ENCODE assay signal across 23 mouse cellular contexts in the genomic region with DNA sequence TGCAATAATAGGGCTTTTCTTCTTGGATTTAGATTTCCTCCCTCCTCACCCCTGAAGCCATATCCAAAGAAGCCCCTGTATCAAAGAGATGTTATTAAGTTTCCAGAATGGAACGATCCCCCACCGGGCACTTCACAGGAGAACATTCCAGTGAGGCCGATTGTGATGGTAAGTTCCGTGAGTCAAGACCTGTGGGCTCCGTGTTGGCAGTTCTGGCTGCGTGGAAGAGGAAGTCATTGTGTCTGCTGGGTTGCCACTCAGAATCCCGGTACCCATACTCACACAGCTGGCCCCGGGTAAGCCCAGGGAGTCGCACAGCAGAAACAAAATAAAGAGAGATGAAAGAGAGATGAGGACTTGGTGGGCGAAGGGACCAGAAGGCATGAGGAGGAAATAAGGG. TPM values are rescaled to one million over a fixed set of nuclear protein-coding genes. Genes with fewer than 3 reads are reported as not detected.
A peak's percentile ranks its signal among the peaks of the same experiment; 100 is the strongest.
DNase-seq lines count a peak whose midpoint lies in the region; ATAC-seq and TF ChIP-seq lines count a peak whose summit lies in the region.
"Had no signal": no experiment of that assay in that cellular context is flagged by ENCODE, and none has a peak within 500 bp of the region (broad histone marks: within the 10 kb centered on the region; RNA-seq: fewer than 3 reads in every experiment).

No protein-coding gene starts in this region.

- DNase-seq in forebrain, embryonic 11.5 days (ENCODE audit: low spot score), result peak; percentile 53
- DNase-seq in intestine, embryonic 14.5 days (ENCODE audit: low spot score), result peak; percentile 46
- no peak for DNase-seq in testis, postnatal 10 days (ENCODE audit: low spot score)
- DNase-seq in ovary, adult 18-20 months (ENCODE audit: low spot score), result no peak
- DNase-seq: adrenal gland, postnatal 14 days; B cell, adult 2 months; cerebellum, adult 18-20 months; cerebellum, adult 9-11 months; cerebellum, postnatal 36 days; gastrocnemius, postnatal 36 days; heart, adult 18-20 months had no signal

- no peaks in the 10 kb centered on the region for H3K36me3 ChIP-seq in forebrain, embryonic 11.5 days (ENCODE audit: control insufficient read depth, insufficient read depth, low read length)
- H3K36me3 ChIP-seq in forebrain, embryonic 16.5 days (ENCODE audit: control insufficient read depth, insufficient read depth), result no peaks in the 10 kb centered on the region
- H3K36me3 ChIP-seq in intestine, embryonic 14.5 days (ENCODE audit: control insufficient read depth, insufficient read depth, low read length), result no peaks in the 10 kb centered on the region
- H3K36me3 ChIP-seq in intestine, postnatal 0 days (ENCODE audit: control insufficient read depth, insufficient read depth), result no peaks in the 10 kb centered on the region
- H3K36me3 ChIP-seq in testis, adult 2 months (ENCODE audit: control insufficient read depth, insufficient read depth, low read length), result no peaks in the 10 kb centered on the region
- H3K36me3 ChIP-seq: heart, embryonic 12.5 days; hindbrain, embryonic 13.5 days; intestine, embryonic 15.5 days had no signal

- H3K27ac ChIP-seq in forebrain, embryonic 11.5 days (ENCODE audit: low read depth, low read length), result no peak overlapping the region
- H3K27ac ChIP-seq in forebrain, embryonic 16.5 days (ENCODE audit: low read length), result no peak overlapping the region
- H3K27ac ChIP-seq in intestine, embryonic 14.5 days (ENCODE audit: low read depth), result no peak overlapping the region
- no peak overlapping the region for H3K27ac ChIP-seq in intestine, postnatal 0 days (ENCODE audit: low read depth, low read length)
- no peak overlapping the region for H3K27ac ChIP-seq in testis, adult 2 months (ENCODE audit: control insufficient read depth, insufficient read depth, low read depth, low read length)
- H3K27ac ChIP-seq: embryonic facial prominence, embryonic 10.5 days; hindbrain, embryonic 13.5 days; hindbrain, postnatal 0 days; intestine, embryonic 15.5 days had no signal

- no peaks in the 10 kb centered on the region for H3K4me1 ChIP-seq in forebrain, embryonic 11.5 days (replicated peaks; ENCODE audit: control insufficient read depth, insufficient read depth, low read length)
- H3K4me1 ChIP-seq in forebrain, embryonic 16.5 days (replicated peaks; ENCODE audit: control insufficient read depth, insufficient read depth, low read length), result no peaks in the 10 kb centered on the region
- H3K4me1 ChIP-seq in intestine, embryonic 14.5 days (replicated peaks; ENCODE audit: control insufficient read depth, insufficient read depth, low read length), result no peaks in the 10 kb centered on the region
- H3K4me1 ChIP-seq in intestine, postnatal 0 days (replicated peaks; ENCODE audit: control insufficient read depth, insufficient read depth, low read length), result no peaks in the 10 kb centered on the region
- no peaks in the 10 kb centered on the region for H3K4me1 ChIP-seq in testis, adult 2 months (ENCODE audit: control insufficient read depth, insufficient read depth, low read length)
- H3K4me1 ChIP-seq: embryonic facial prominence, embryonic 10.5 days; intestine, embryonic 15.5 days had no signal

- TF ChIP-seq POLR2A in testis, adult 2 months (IDR thresholded peaks at IDR 0.05; ENCODE audit: control insufficient read depth, low read depth, low read length), result no peak; the same call in 1 of the 2 replicates

- WGBS in forebrain, embryonic 11.5 days, result 35% methylated on average over 10 of the region's 10 CpGs
- 33% methylated on average over 10 of the region's 10 CpGs for WGBS in forebrain, embryonic 16.5 days
- WGBS in intestine, embryonic 14.5 days, result 82% methylated on average over 10 of the region's 10 CpGs
- 87% methylated on average over 10 of the region's 10 CpGs for WGBS in intestine, postnatal 0 days

- no peak overlapping the region for H3K4me3 ChIP-seq in forebrain, embryonic 11.5 days (ENCODE audit: low read depth, low read length)
- no peak overlapping the region for H3K4me3 ChIP-seq in forebrain, embryonic 16.5 days (replicated peaks; ENCODE audit: low read length)
- no peak overlapping the region for H3K4me3 ChIP-seq in intestine, embryonic 14.5 days (ENCODE audit: low read depth, low read length)
- no peak overlapping the region for H3K4me3 ChIP-seq in intestine, postnatal 0 days (ENCODE audit: low read depth, low read length)
- peak overlapping the region; percentile 69 for H3K4me3 ChIP-seq in testis, adult 2 months (ENCODE audit: control insufficient read depth, low read depth, low read length)
- H3K4me3 ChIP-seq: embryonic facial prominence, embryonic 10.5 days; heart, embryonic 12.5 days; hindbrain, embryonic 13.5 days; intestine, embryonic 15.5 days had no signal

- TF ChIP-seq CTCF in intestine, postnatal 0 days (IDR thresholded peaks at IDR 0.05; ENCODE audit: low read depth), result no peak
- no peak for TF ChIP-seq CTCF in testis, adult 2 months (IDR thresholded peaks at IDR 0.05; ENCODE audit: control insufficient read depth, insufficient read depth, insufficient replicate concordance, low read depth, low read length)

- H3K27me3 ChIP-seq in forebrain, embryonic 11.5 days (ENCODE audit: control insufficient read depth, insufficient read depth, low read length), result no peaks in the 10 kb centered on the region
- no peaks in the 10 kb centered on the region for H3K27me3 ChIP-seq in forebrain, embryonic 16.5 days (replicated peaks; ENCODE audit: control insufficient read depth, insufficient read depth, low read length)
- H3K27me3 ChIP-seq in intestine, embryonic 14.5 days (replicated peaks; ENCODE audit: control insufficient read depth, insufficient read depth, low read length), result no peaks in the 10 kb centered on the region
- H3K27me3 ChIP-seq in intestine, postnatal 0 days (replicated peaks; ENCODE audit: control insufficient read depth, insufficient read depth, low read length), result no peaks in the 10 kb centered on the region
- H3K27me3 ChIP-seq in testis, adult 2 months (ENCODE audit: control insufficient read depth, insufficient read depth, low read length), result no peaks in the 10 kb centered on the region
- H3K27me3 ChIP-seq: heart, embryonic 12.5 days; hindbrain, embryonic 13.5 days; intestine, embryonic 15.5 days had no signal

- no peak overlapping the region for H3K9ac ChIP-seq in forebrain, embryonic 11.5 days (ENCODE audit: low read length)
- no peak overlapping the region for H3K9ac ChIP-seq in forebrain, embryonic 16.5 days (replicated peaks; ENCODE audit: low read depth, low read length)
- H3K9ac ChIP-seq in intestine, embryonic 14.5 days (ENCODE audit: low read length), result no peak overlapping the region
- no peak overlapping the region for H3K9ac ChIP-seq in intestine, postnatal 0 days (ENCODE audit: low read depth, low read length)
- H3K9ac ChIP-seq: heart, embryonic 12.5 days; hindbrain, embryonic 13.5 days; intestine, embryonic 15.5 days had no signal

- no peak for ATAC-seq in forebrain, embryonic 11.5 days (replicated peaks; ENCODE audit: low FRiP score)
- ATAC-seq in forebrain, embryonic 16.5 days, result no peak
- no peak for ATAC-seq in intestine, embryonic 14.5 days (replicated peaks; ENCODE audit: low FRiP score, low TSS enrichment, low read depth)
- ATAC-seq in intestine, postnatal 0 days, result no peak
- ATAC-seq: activated CD4-positive, CD25-positive, alpha-beta regulatory T cell, adult 4 months; CD4-positive, CD25-positive, alpha-beta regulatory T cell, adult 4 months; forebrain, embryonic 14.5 days; hindbrain, postnatal 0 days; intestine, embryonic 15.5 days had no signal

- no peak overlapping the region for H3K4me2 ChIP-seq in forebrain, embryonic 11.5 days (ENCODE audit: low read depth, low read length, severe bottlenecking)
- H3K4me2 ChIP-seq in forebrain, embryonic 16.5 days (ENCODE audit: low read length), result no peak overlapping the region
- H3K4me2 ChIP-seq in intestine, embryonic 14.5 days (ENCODE audit: low read length), result no peak overlapping the region
- no peak overlapping the region for H3K4me2 ChIP-seq in intestine, postnatal 0 days (replicated peaks; ENCODE audit: low read depth)
- H3K4me2 ChIP-seq: heart, embryonic 12.5 days; hindbrain, embryonic 13.5 days; intestine, embryonic 15.5 days had no signal

- no peaks in the 10 kb centered on the region for H3K9me3 ChIP-seq in forebrain, embryonic 11.5 days (ENCODE audit: control insufficient read depth, low read length)
- no peaks in the 10 kb centered on the region for H3K9me3 ChIP-seq in forebrain, embryonic 16.5 days (ENCODE audit: control insufficient read depth, low read length)
- no peaks in the 10 kb centered on the region for H3K9me3 ChIP-seq in intestine, embryonic 14.5 days (ENCODE audit: control insufficient read depth, low read length)
- no peaks in the 10 kb centered on the region for H3K9me3 ChIP-seq in intestine, postnatal 0 days (ENCODE audit: control insufficient read depth)
- H3K9me3 ChIP-seq: embryonic facial prominence, embryonic 10.5 days; G1E; heart, embryonic 12.5 days; hindbrain, embryonic 13.5 days; intestine, embryonic 15.5 days had no signal

RNA-seq across cellular contexts. Expression of a gene that starts 41.2 kb away (rescaled TPM):
- polyA plus RNA-seq in forebrain, embryonic 11.5 days (2014; fragmentation: Nextera tagmentation; extraction: Ambion mirVana), result 21.7 and 26.1 TPM in 2 replicates
- 5.4 and 5.8 TPM in 2 replicates for polyA plus RNA-seq in forebrain, embryonic 16.5 days (2015; fragmentation: Nextera tagmentation; extraction: Ambion mirVana)
- 7.3 and 8.3 TPM in 2 replicates for polyA plus RNA-seq in intestine, embryonic 14.5 days (2014; fragmentation: Nextera tagmentation; extraction: Ambion mirVana)
- 1.3 and 1.6 TPM in 2 replicates for polyA plus RNA-seq in intestine, postnatal 0 days (2015; fragmentation: Nextera tagmentation; extraction: Ambion mirVana)
- polyA plus RNA-seq in testis, adult 2 months (2012; rRNA removed), result 4.8 and 5.5 TPM in 2 replicates

Comparison
In these comparisons a context has a peak if more than half of its experiments do, and no peak if none do; other contexts are left out.
1. DNase-seq: peak in forebrain, embryonic 11.5 days (single experiment) and intestine, embryonic 14.5 days (single experiment); none in testis, postnatal 10 days (single experiment) and ovary, adult 18-20 months (single experiment).